Mouse (Mus musculus) megakaryocyte, embryonic 14.5 days (primary cell): ENCODE measurements around the gene Ovol3.
"Not testable (repeated sequence)": the region's sequence is repeated elsewhere in the genome, so short reads cannot be mapped to it uniquely, and the experiment has no call there.

Experiments
- FLI1 ChIP-seq: IDR thresholded peaks from 2 replicates; pipeline ENCODE4 v1.6.1; 2012; ENCODE audit warnings: low read length, inconsistent platforms, mixed read lengths
- GATA1 ChIP-seq: IDR thresholded peaks from 3 replicates; pipeline ENCODE4 v1.6.1; 2012; ENCODE audit warnings: mixed read lengths, low read length, inconsistent platforms, borderline replicate concordance

- not testable (repeated sequence) for TF ChIP-seq GATA1, FLI1
These were observed 1.8 kb upstream of the Ovol3 start for GRCm38 (mm10) chr7:30237374-30237773.
